Mouse (Mus musculus): Measurements from ENCODE around the gene Psmd12. TPM values are rescaled to one million over a fixed set of nuclear protein-coding genes. Genes with fewer than 3 reads are reported as not detected.

Gene Psmd12
- polyA plus RNA-seq, 1 experiment from 2014 or later: 78.8 TPM

DNA sequence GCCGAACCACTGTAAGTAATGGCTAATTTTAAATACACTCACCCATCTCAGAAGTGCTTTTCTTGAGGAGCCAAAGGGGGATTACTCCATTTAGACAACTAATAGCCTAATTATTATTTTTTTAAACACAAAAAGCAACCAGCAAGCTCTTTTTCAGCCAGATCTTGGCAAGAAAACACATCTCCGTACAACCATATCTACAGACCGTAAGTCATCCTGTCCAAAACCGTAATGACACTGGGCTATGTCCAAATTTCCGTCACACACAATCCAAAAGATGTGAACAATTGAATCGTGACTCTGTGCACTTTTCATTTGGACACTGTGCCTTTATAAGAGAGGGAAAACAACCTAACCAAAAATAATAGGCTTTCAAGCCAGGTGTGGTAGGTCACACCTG is 29.2 kb upstream of the Psmd12 start:
- peaks cover 63% of the 10 kb centered on the region for H3K4me1 ChIP-seq (ENCODE audit: insufficient read depth)
- DNase-seq (no peak), ATAC-seq (no peak)
- no peak overlapping the region for H3K9ac ChIP-seq (replicated peaks)
- 71% methylated on average over 6 of the region's 6 CpGs for WGBS (ENCODE audit: insufficient replicate concordance)
- H3K36me3 ChIP-seq (replicated peaks; ENCODE audit: insufficient read depth, low read length): 0 out of 2 replicates have a peak, but pooled peaks cover 4% of the 10 kb centered on the region
- H3K27me3 ChIP-seq (ENCODE audit: insufficient read depth, low read length): no peaks in the 10 kb centered on the region
- no peak overlapping the region for H3K4me3 ChIP-seq (ENCODE audit: low read depth, low read length)
- H3K9me3 ChIP-seq (ENCODE audit: low read length): no peaks in the 10 kb centered on the region
- TF ChIP-seq CTCF (IDR thresholded peaks at IDR 0.05; ENCODE audit: low read depth): no peak
- TF ChIP-seq EP300 (IDR thresholded peaks at IDR 0.05; ENCODE audit: low read depth): no peak
- H3K4me2 ChIP-seq (ENCODE audit: low read depth, low read length): peak overlapping the region; percentile 58
- H3K27ac ChIP-seq (ENCODE audit: low read depth): peak overlapping the region; percentile 70

DNA sequence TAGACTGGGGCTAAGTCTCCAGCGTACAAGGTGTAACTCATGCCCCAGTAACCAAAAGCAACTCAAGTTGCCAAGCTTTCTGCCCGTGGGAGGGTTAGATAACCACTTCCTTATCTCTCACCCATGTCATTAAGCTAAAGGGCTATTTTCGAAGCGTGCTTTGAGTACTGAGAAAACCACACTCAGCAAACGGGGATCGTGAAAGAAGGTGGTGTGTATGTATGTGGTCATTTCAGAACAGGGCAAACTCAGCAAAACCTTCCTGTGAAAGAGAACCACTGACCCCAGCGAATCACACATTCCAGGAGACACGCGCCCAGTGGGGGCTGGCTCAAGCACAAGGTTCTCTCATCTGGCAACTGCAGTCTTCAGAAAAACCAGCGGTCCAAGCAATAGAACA is 28.2 kb upstream of the Psmd12 start:
- Histone ChIP-seq H3K4me1 (ENCODE audit: insufficient read depth) (peaks cover 62% of the 10 kb centered on the region), H3K9me3 (ENCODE audit: low read length) (no peaks in the 10 kb centered on the region), H3K4me2 (ENCODE audit: low read depth, low read length) (peak overlapping the region; percentile 58), H3K27ac (ENCODE audit: low read depth) (peak overlapping the region; percentile 70), H3K36me3 (replicated peaks; ENCODE audit: insufficient read depth, low read length) (0 out of 2 replicates have a peak, but pooled peaks cover 4% of the 10 kb centered on the region), H3K4me3 (ENCODE audit: low read depth, low read length) (peak overlapping the region; percentile 15; the same call in 1 of the 2 replicates), H3K27me3 (ENCODE audit: insufficient read depth, low read length) (no peaks in the 10 kb centered on the region), H3K9ac (replicated peaks) (peak overlapping the region; percentile 36)
- peak; percentile 65 for ATAC-seq
- no peak for TF ChIP-seq CTCF (IDR thresholded peaks at IDR 0.05; ENCODE audit: low read depth)
- peak; percentile 88 for TF ChIP-seq EP300 (IDR thresholded peaks at IDR 0.05; ENCODE audit: low read depth)
- WGBS (ENCODE audit: insufficient replicate concordance): 20% methylated on average over 10 of the region's 10 CpGs
- DNase-seq: peak; percentile 47

DNA sequence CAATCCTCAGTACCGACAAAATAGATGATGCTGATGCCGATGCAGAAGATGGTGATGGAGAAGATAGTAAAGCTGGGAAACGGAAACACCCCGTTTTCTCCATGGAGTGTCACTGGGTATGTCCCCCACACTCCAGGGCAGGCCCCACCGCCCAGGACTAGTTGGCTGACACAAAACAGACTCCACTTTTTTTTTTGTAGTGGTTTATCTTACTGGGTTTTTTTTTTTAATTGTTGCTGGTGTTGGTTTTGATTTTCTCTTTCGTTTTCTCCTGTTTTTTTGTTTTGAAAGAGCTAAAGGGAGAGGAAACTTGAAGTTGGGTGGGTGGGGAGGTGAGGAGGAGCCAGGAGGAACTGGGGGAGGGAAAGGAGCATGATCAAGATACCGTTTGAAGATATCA is 27.2 kb upstream of the Psmd12 start:
- DNase-seq (no peak), ATAC-seq (no peak)
- no peaks in the 10 kb centered on the region for H3K9me3 ChIP-seq (ENCODE audit: low read length)
- H3K4me3 ChIP-seq (ENCODE audit: low read depth, low read length): no peak overlapping the region
- 0 out of 2 replicates have a peak, but pooled peaks cover 4% of the 10 kb centered on the region for H3K36me3 ChIP-seq (replicated peaks; ENCODE audit: insufficient read depth, low read length)
- H3K4me2 ChIP-seq (ENCODE audit: low read depth, low read length): 0 out of 2 replicates have a peak overlapping the region, but pooled peaks have one; percentile 58
- no peak overlapping the region for H3K27ac ChIP-seq (ENCODE audit: low read depth)
- no peak overlapping the region for H3K9ac ChIP-seq (replicated peaks)
- WGBS (ENCODE audit: insufficient replicate concordance): 78% methylated on average over 7 of the region's 7 CpGs
- peaks cover 56% of the 10 kb centered on the region for H3K4me1 ChIP-seq (ENCODE audit: insufficient read depth)
- no peak for TF ChIP-seq EP300 (IDR thresholded peaks at IDR 0.05; ENCODE audit: low read depth)
- no peak for TF ChIP-seq CTCF (IDR thresholded peaks at IDR 0.05; ENCODE audit: low read depth)
- no peaks in the 10 kb centered on the region for H3K27me3 ChIP-seq (ENCODE audit: insufficient read depth, low read length)

DNA sequence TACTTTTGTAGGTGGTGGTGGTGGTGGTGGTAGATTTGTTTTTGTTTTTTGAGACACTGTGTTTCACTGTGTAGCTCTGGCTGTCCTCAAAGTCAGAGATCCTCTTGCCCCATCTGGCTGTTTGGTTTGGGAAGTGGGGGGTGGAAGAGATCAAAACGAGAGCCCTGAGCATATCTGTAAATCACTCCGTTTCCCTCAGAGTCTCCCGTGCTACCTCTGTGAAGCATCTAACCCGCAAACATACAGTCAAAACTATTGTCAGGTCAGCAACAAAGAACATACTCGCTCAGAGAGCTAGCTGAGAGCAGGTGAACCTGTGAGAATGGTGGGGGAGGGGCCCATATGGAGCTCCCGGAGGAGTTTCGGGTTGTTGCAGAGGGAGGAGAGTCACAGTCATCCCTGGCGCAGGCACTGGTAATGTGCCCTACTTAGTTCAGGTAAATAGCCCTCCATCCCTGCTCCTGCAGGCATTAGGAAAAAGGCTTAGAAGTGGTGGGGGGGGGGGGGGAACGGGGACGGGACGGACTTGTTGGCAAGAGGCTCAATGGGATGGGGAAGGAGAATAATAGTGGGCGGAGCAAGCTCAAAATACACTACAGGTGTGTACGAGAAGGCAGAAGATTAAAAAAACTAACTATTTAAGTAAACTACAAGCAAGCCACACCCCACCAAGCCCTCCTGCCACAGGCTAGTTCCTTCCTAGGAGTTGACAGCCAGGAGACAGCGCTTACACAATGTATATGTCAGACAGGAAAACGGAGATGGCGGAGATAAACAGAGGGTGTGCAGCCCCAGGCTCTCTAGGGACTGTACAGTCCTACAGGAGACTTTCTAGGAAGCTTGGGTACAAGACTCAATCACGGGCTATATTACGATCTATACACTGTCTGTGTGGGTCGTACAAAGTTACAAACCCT is 24.5 kb upstream of the Psmd12 start:
- H3K4me3 ChIP-seq (ENCODE audit: low read depth, low read length): peak overlapping the region; percentile 19

GRCm38 (mm10) chr11:107457282-107457681 is 22.0 kb upstream of the Psmd12 start:
- H3K4me3 ChIP-seq (ENCODE audit: low read depth, low read length): no peak overlapping the region
- ATAC-seq (no peak), DNase-seq (no peak)
- H3K27me3 ChIP-seq (ENCODE audit: insufficient read depth, low read length): no peaks in the 10 kb centered on the region
- TF ChIP-seq EP300 (IDR thresholded peaks at IDR 0.05; ENCODE audit: low read depth) (no peak), CTCF (IDR thresholded peaks at IDR 0.05; ENCODE audit: low read depth) (no peak)
- H3K9ac ChIP-seq (replicated peaks): no peak overlapping the region
- WGBS (ENCODE audit: insufficient replicate concordance): 79% methylated on average over 3 of the region's 3 CpGs
- H3K4me1 ChIP-seq (ENCODE audit: insufficient read depth): peaks cover 7% of the 10 kb centered on the region
- H3K27ac ChIP-seq (ENCODE audit: low read depth): peak overlapping the region; percentile 17
- no peaks in the 10 kb centered on the region for H3K9me3 ChIP-seq (ENCODE audit: low read length)
- H3K4me2 ChIP-seq (ENCODE audit: low read depth, low read length): no peak overlapping the region
- 0 out of 2 replicates have a peak, but pooled peaks cover 6% of the 10 kb centered on the region for H3K36me3 ChIP-seq (replicated peaks; ENCODE audit: insufficient read depth, low read length)

More for the DNA sequence above, 24.5 kb upstream of the Psmd12 start:
- TF ChIP-seq CTCF (IDR thresholded peaks at IDR 0.05; ENCODE audit: low read depth) (0 out of 2 replicates have a peak, but pooled peaks have one; percentile 14), EP300 (IDR thresholded peaks at IDR 0.05; ENCODE audit: low read depth) (no peak)
- Histone ChIP-seq H3K27ac (ENCODE audit: low read depth) (peak overlapping the region; percentile 30), H3K4me1 (ENCODE audit: insufficient read depth) (peaks cover 32% of the 10 kb centered on the region), H3K9ac (replicated peaks) (peak overlapping the region; percentile 37; the same call in 1 of the 2 replicates), H3K4me2 (ENCODE audit: low read depth, low read length) (peak overlapping the region; percentile 61), H3K36me3 (replicated peaks; ENCODE audit: insufficient read depth, low read length) (0 out of 2 replicates have a peak, but pooled peaks cover 4% of the 10 kb centered on the region), H3K27me3 (ENCODE audit: insufficient read depth, low read length) (no peaks in the 10 kb centered on the region), H3K9me3 (ENCODE audit: low read length) (no peaks in the 10 kb centered on the region)
- ATAC-seq (0 out of 2 replicates have a peak, but pooled peaks have one; percentile 30), DNase-seq (peak; percentile 46)
- 34% methylated on average over 17 of the region's 19 CpGs for WGBS (ENCODE audit: insufficient replicate concordance)

GRCm38 (mm10) chr11:107458286-107458685 is 21.0 kb upstream of the Psmd12 start:
- Histone ChIP-seq H3K9ac (replicated peaks) (no peak overlapping the region), H3K36me3 (replicated peaks; ENCODE audit: insufficient read depth, low read length) (0 out of 2 replicates have a peak, but pooled peaks cover 6% of the 10 kb centered on the region), H3K27ac (ENCODE audit: low read depth) (no peak overlapping the region), H3K9me3 (ENCODE audit: low read length) (no peaks in the 10 kb centered on the region), H3K4me3 (ENCODE audit: low read depth, low read length) (no peak overlapping the region), H3K4me1 (ENCODE audit: insufficient read depth) (peaks cover 7% of the 10 kb centered on the region), H3K27me3 (ENCODE audit: insufficient read depth, low read length) (no peaks in the 10 kb centered on the region), H3K4me2 (ENCODE audit: low read depth, low read length) (no peak overlapping the region)
- WGBS (ENCODE audit: insufficient replicate concordance): 64% methylated on average over 12 of the region's 12 CpGs
- ATAC-seq (no peak), DNase-seq (no peak)
- TF ChIP-seq EP300 (IDR thresholded peaks at IDR 0.05; ENCODE audit: low read depth): no peak
- no peak for TF ChIP-seq CTCF (IDR thresholded peaks at IDR 0.05; ENCODE audit: low read depth)
